Mouse (Mus musculus) erythroblast, embryonic 14.5 days (primary cell): ENCODE data around the gene Mapt. TPM values are rescaled to one million over a fixed set of nuclear protein-coding genes. Genes with fewer than 3 reads are reported as not detected.

ENCODE experiments used
- H3K27me3 ChIP-seq: 2 replicates; pipeline ENCODE4 v1.6.1; 2012; ENCODE audit warnings: inconsistent platforms; ENCODE audit not compliant: control insufficient read depth
- H3K36me3 ChIP-seq: 2 replicates; pipeline ENCODE4 v1.6.1; 2012; ENCODE audit warnings: mild to moderate bottlenecking, inconsistent platforms; ENCODE audit not compliant: control insufficient read depth
- H3K4me1 ChIP-seq: 2 replicates; pipeline ENCODE4 v1.6.1; 2012; ENCODE audit warnings: inconsistent platforms; ENCODE audit not compliant: control insufficient read depth
- H3K4me3 ChIP-seq: replicated peaks from 2 replicates; pipeline ENCODE3; 2012; ENCODE audit warnings: moderate library complexity, mild to moderate bottlenecking, inconsistent platforms
- H3K9me3 ChIP-seq: 2 replicates; pipeline ENCODE4 v1.6.1; 2012; ENCODE audit warnings: low read length, inconsistent platforms, mixed read lengths; ENCODE audit not compliant: control insufficient read depth
- GATA1 ChIP-seq: IDR thresholded peaks from 2 replicates; pipeline ENCODE4 v1.6.1; 2012; ENCODE audit warnings: low read length, inconsistent platforms, mixed read lengths
- TAL1 ChIP-seq: IDR thresholded peaks from 3 replicates; pipeline ENCODE4 v1.6.1; 2012; ENCODE audit warnings: low read length, inconsistent platforms, mixed read lengths
- polyA plus RNA-seq: library from polyadenylated mRNA; stranded (reverse); fragments of >175 nt; gene quantifications from 2 replicates; pipeline ENCODE4 v1.2.3, GENCODE M21; 2012

The Mapt gene
- polyA plus RNA-seq, 1 experiment: not detected

- no peak overlapping the region for H3K4me3 ChIP-seq
- H3K27me3 ChIP-seq: no peaks in the 10 kb centered on the region
- TF ChIP-seq TAL1 (no peak), GATA1 (no peak)
- no peaks in the 10 kb centered on the region for H3K4me1 ChIP-seq
- no peaks in the 10 kb centered on the region for H3K9me3 ChIP-seq
- no peaks in the 10 kb centered on the region for H3K36me3 ChIP-seq
Measured at GRCm38 (mm10) chr11:104246171-104246694, 15.0 kb downstream of the Mapt start.

GRCm38 (mm10) chr11:104247141-104247717, 16.0 kb downstream of the Mapt start:
- Histone ChIP-seq H3K9me3 (no peaks in the 10 kb centered on the region), H3K4me1 (no peaks in the 10 kb centered on the region), H3K36me3 (no peaks in the 10 kb centered on the region), H3K27me3 (no peaks in the 10 kb centered on the region), H3K4me3 (no peak overlapping the region)
- TF ChIP-seq TAL1 (no peak), GATA1 (no peak)

- Histone ChIP-seq H3K4me1 (no peaks in the 10 kb centered on the region), H3K9me3 (no peaks in the 10 kb centered on the region), H3K4me3 (no peak overlapping the region), H3K36me3 (no peaks in the 10 kb centered on the region), H3K27me3 (no peaks in the 10 kb centered on the region)
- TF ChIP-seq TAL1: no peak
- no peak for TF ChIP-seq GATA1
Measured at GRCm38 (mm10) chr11:104249420-104249819, 18.2 kb downstream of the Mapt start.

- Histone ChIP-seq H3K4me3 (no peak overlapping the region), H3K36me3 (no peaks in the 10 kb centered on the region), H3K4me1 (no peaks in the 10 kb centered on the region), H3K9me3 (no peaks in the 10 kb centered on the region), H3K27me3 (no peaks in the 10 kb centered on the region)
- TF ChIP-seq TAL1: no peak
Measured at GRCm38 (mm10) chr11:104251121-104251520, 19.9 kb downstream of the Mapt start.

- Histone ChIP-seq H3K4me3 (no peak overlapping the region), H3K4me1 (no peaks in the 10 kb centered on the region), H3K9me3 (no peaks in the 10 kb centered on the region), H3K36me3 (no peaks in the 10 kb centered on the region), H3K27me3 (no peaks in the 10 kb centered on the region)
- no peak for TF ChIP-seq TAL1
- no peak for TF ChIP-seq GATA1
Measured at GRCm38 (mm10) chr11:104252094-104252493, 20.9 kb downstream of the Mapt start.

- no peak for TF ChIP-seq GATA1
- TF ChIP-seq TAL1: no peak
- no peaks in the 10 kb centered on the region for H3K4me1 ChIP-seq
- H3K9me3 ChIP-seq: no peaks in the 10 kb centered on the region
- H3K4me3 ChIP-seq: no peak overlapping the region
- no peaks in the 10 kb centered on the region for H3K36me3 ChIP-seq
- H3K27me3 ChIP-seq: no peaks in the 10 kb centered on the region
Measured at GRCm38 (mm10) chr11:104254408-104255039, 23.3 kb downstream of the Mapt start.

GRCm38 (mm10) chr11:104256179-104256578, 25.0 kb downstream of the Mapt start:
- Histone ChIP-seq H3K9me3 (no peaks in the 10 kb centered on the region), H3K4me1 (no peaks in the 10 kb centered on the region), H3K27me3 (no peaks in the 10 kb centered on the region), H3K36me3 (no peaks in the 10 kb centered on the region), H3K4me3 (no peak overlapping the region)
- TF ChIP-seq TAL1 (no peak), GATA1 (no peak)

- TF ChIP-seq TAL1 (no peak), GATA1 (no peak)
- H3K36me3 ChIP-seq: no peaks in the 10 kb centered on the region
- H3K4me1 ChIP-seq: no peaks in the 10 kb centered on the region
- H3K27me3 ChIP-seq: no peaks in the 10 kb centered on the region
- no peaks in the 10 kb centered on the region for H3K9me3 ChIP-seq
- H3K4me3 ChIP-seq: no peak overlapping the region
Measured at GRCm38 (mm10) chr11:104258991-104259390, 27.8 kb downstream of the Mapt start.

- no peaks in the 10 kb centered on the region for H3K9me3 ChIP-seq
- no peak for TF ChIP-seq GATA1
- H3K36me3 ChIP-seq: no peaks in the 10 kb centered on the region
- no peaks in the 10 kb centered on the region for H3K4me1 ChIP-seq
- H3K4me3 ChIP-seq: no peak overlapping the region
- H3K27me3 ChIP-seq: no peaks in the 10 kb centered on the region
Measured at GRCm38 (mm10) chr11:104264683-104265082, 33.5 kb downstream of the Mapt start.

- H3K36me3 ChIP-seq: no peaks in the 10 kb centered on the region
- H3K27me3 ChIP-seq: no peaks in the 10 kb centered on the region
- no peaks in the 10 kb centered on the region for H3K9me3 ChIP-seq
- TF ChIP-seq GATA1: no peak
- no peak for TF ChIP-seq TAL1
- no peaks in the 10 kb centered on the region for H3K4me1 ChIP-seq
- no peak overlapping the region for H3K4me3 ChIP-seq
Measured at GRCm38 (mm10) chr11:104265669-104266068, 34.5 kb downstream of the Mapt start.
